Mouse (Mus musculus) CD4-positive, CD25-positive, alpha-beta regulatory T cell, adult 4 months (primary cell): ENCODE results near the gene Rbms3. TPM values are rescaled to one million over a fixed set of nuclear protein-coding genes. Genes with fewer than 3 reads are reported as not detected.

ENCODE experiments used
- ATAC-seq: one replicate; pipeline ENCODE4 v1.8.0; 2017
- polyA plus RNA-seq, 2 experiments: library from polyadenylated mRNA; unstranded; fragments of 100-300 nt; shearing (Covaris generic); gene quantifications; one replicate each; pipeline ENCODE4 v1.2.1; 2017

Gene Rbms3
- polyA plus RNA-seq, 2 experiments from 2014 or later = 0.07 TPM; not detected in 1

GRCm38 (mm10) chr9:117371980-117372379, 257.7 kb downstream of the Rbms3 start:
- ATAC-seq = no peak

- no peak for ATAC-seq
Measured at GRCm38 (mm10) chr9:117370086-117370485, 259.6 kb downstream of the Rbms3 start.

GRCm38 (mm10) chr9:117368016-117368415, 261.7 kb downstream of the Rbms3 start:
- ATAC-seq = no peak

GRCm38 (mm10) chr9:117364610-117365009, 265.1 kb downstream of the Rbms3 start:
- no peak for ATAC-seq

- no peak for ATAC-seq
Measured at GRCm38 (mm10) chr9:117361431-117361830, 268.3 kb downstream of the Rbms3 start.

GRCm38 (mm10) chr9:117356764-117357442, 272.8 kb downstream of the Rbms3 start:
- ATAC-seq = no peak

- ATAC-seq = no peak
Measured at GRCm38 (mm10) chr9:117355501-117355900, 274.2 kb downstream of the Rbms3 start.

GRCm38 (mm10) chr9:117342336-117342735, 287.4 kb downstream of the Rbms3 start:
- no peak for ATAC-seq

- ATAC-seq = no peak
Measured at GRCm38 (mm10) chr9:117330681-117331080, 299.0 kb downstream of the Rbms3 start.

GRCm38 (mm10) chr9:117319271-117319670, 310.4 kb downstream of the Rbms3 start:
- no peak for ATAC-seq

GRCm38 (mm10) chr9:117318461-117318860, 311.3 kb downstream of the Rbms3 start:
- ATAC-seq = no peak

- ATAC-seq = no peak
Measured at GRCm38 (mm10) chr9:117317251-117317650, 312.5 kb downstream of the Rbms3 start.

- ATAC-seq = no peak
Measured at GRCm38 (mm10) chr9:117313642-117314041, 316.1 kb downstream of the Rbms3 start.

- no peak for ATAC-seq
Measured at GRCm38 (mm10) chr9:117309809-117310208, 319.9 kb downstream of the Rbms3 start.

- no peak for ATAC-seq
Measured at GRCm38 (mm10) chr9:117298991-117299390, 330.7 kb downstream of the Rbms3 start.

GRCm38 (mm10) chr9:117297662-117298531, 331.8 kb downstream of the Rbms3 start:
- ATAC-seq = no peak

GRCm38 (mm10) chr9:117291066-117291850, 338.5 kb downstream of the Rbms3 start:
- ATAC-seq = no peak

GRCm38 (mm10) chr9:117274846-117275245, 354.9 kb downstream of the Rbms3 start:
- no peak for ATAC-seq

GRCm38 (mm10) chr9:117259614-117260013, 370.1 kb downstream of the Rbms3 start:
- ATAC-seq = no peak

GRCm38 (mm10) chr9:117253361-117253760, 376.4 kb downstream of the Rbms3 start:
- no peak for ATAC-seq

- ATAC-seq = no peak
Measured at GRCm38 (mm10) chr9:117252411-117252861, 377.3 kb downstream of the Rbms3 start.

GRCm38 (mm10) chr9:117251521-117252368, 378.0 kb downstream of the Rbms3 start:
- no peak for ATAC-seq
